Mouse (Mus musculus) forebrain, embryonic 15.5 days (tissue): Measurements from ENCODE around the gene Dhrs1. TPM values are rescaled to one million over a fixed set of nuclear protein-coding genes. Genes with fewer than 3 reads are reported as not detected.
A peak's percentile ranks its signal among the peaks of the same experiment; 100 is the strongest.

Experiments
- ATAC-seq: fragments of 200-750 bp; cut with Nextera tagmentation; replicated peaks from 2 replicates; pipeline ENCODE4 v1.8.0; 2017; ENCODE audit warnings: mild to moderate bottlenecking, moderate TSS enrichment, moderate library complexity
- H3K27ac ChIP-seq: fragments of 300-500 bp; sonication (generic); replicated peaks from 2 replicates; pipeline ENCODE4 v1.5.1; 2015; ENCODE audit warnings: mild to moderate bottlenecking, inconsistent platforms
- H3K27me3 ChIP-seq: fragments of 300-500 bp; sonication (generic); 2 replicates; pipeline ENCODE4 v1.6.1; 2015; ENCODE audit warnings: inconsistent platforms
- H3K36me3 ChIP-seq: fragments of 300-500 bp; sonication (generic); 2 replicates; pipeline ENCODE4 v1.6.1; 2015; ENCODE audit warnings: mild to moderate bottlenecking, inconsistent platforms
- H3K4me1 ChIP-seq: fragments of 300-500 bp; sonication (generic); 2 replicates; pipeline ENCODE4 v1.6.1; 2015; ENCODE audit warnings: inconsistent platforms
- H3K4me2 ChIP-seq: fragments of 300-500 bp; sonication (generic); replicated peaks from 2 replicates; pipeline ENCODE4 v1.6.1; 2015; ENCODE audit warnings: mild to moderate bottlenecking, inconsistent platforms
- H3K4me3 ChIP-seq: fragments of 300-500 bp; sonication (generic); 2 replicates; pipeline ENCODE4 v1.5.1; 2015; ENCODE audit warnings: mild to moderate bottlenecking, inconsistent platforms
- H3K9ac ChIP-seq: fragments of 300-500 bp; sonication (generic); replicated peaks from 2 replicates; pipeline ENCODE4 v1.6.1; 2015; ENCODE audit warnings: mild to moderate bottlenecking, inconsistent platforms
- H3K9me3 ChIP-seq: fragments of 300-500 bp; sonication (generic); 2 replicates; pipeline ENCODE4 v1.6.1; 2016; ENCODE audit warnings: inconsistent platforms
- WGBS: fragments of 180-500 bp; shearing (Covaris S2); methylation state at CpG from one replicate; pipeline ENCODE4 v1.1.7; 2015; ENCODE audit warnings: mixed read lengths; 5-methylcytosine and 5-hydroxymethylcytosine counted together
- polyA plus RNA-seq: library from polyadenylated mRNA; unstranded; fragments of >200 nt; fragmentation: Nextera tagmentation; extraction: Ambion mirVana; gene quantifications from 2 replicates; pipeline ENCODE4 v1.2.1, GENCODE M21; 2015

The Dhrs1 gene
- polyA plus RNA-seq, 1 experiment from 2014 or later = 82.7 TPM

GRCm38 (mm10) chr14:55730116-55730515 lies 15.4 kb downstream of the Dhrs1 start:
- Histone ChIP-seq H3K27ac (peak overlapping the region; percentile 52; the same call in 1 of the 2 replicates), H3K9ac (no peak overlapping the region), H3K27me3 (no peaks in the 10 kb centered on the region), H3K4me3 (no peak overlapping the region), H3K4me2 (no peak overlapping the region), H3K36me3 (no peaks in the 10 kb centered on the region), H3K4me1 (peaks cover 11% of the 10 kb centered on the region), H3K9me3 (no peaks in the 10 kb centered on the region)
- ATAC-seq = peak; percentile 19; the same call in 1 of the 2 replicates
- 63% methylated on average over 7 of the region's 7 CpGs for WGBS

GRCm38 (mm10) chr14:55727889-55728685 lies 17.4 kb downstream of the Dhrs1 start:
- no peak overlapping the region for H3K27ac ChIP-seq
- H3K4me2 ChIP-seq = no peak overlapping the region
- no peak overlapping the region for H3K4me3 ChIP-seq
- no peaks in the 10 kb centered on the region for H3K36me3 ChIP-seq
- no peaks in the 10 kb centered on the region for H3K27me3 ChIP-seq
- no peak for ATAC-seq
- no peak overlapping the region for H3K9ac ChIP-seq
- 73% methylated on average over 8 of the region's 8 CpGs for WGBS
- no peaks in the 10 kb centered on the region for H3K9me3 ChIP-seq
- peaks cover 11% of the 10 kb centered on the region for H3K4me1 ChIP-seq

GRCm38 (mm10) chr14:55726261-55726660 lies 19.2 kb downstream of the Dhrs1 start:
- Histone ChIP-seq H3K4me2 (no peak overlapping the region), H3K4me3 (no peak overlapping the region), H3K9me3 (no peaks in the 10 kb centered on the region), H3K27ac (no peak overlapping the region), H3K9ac (no peak overlapping the region), H3K27me3 (no peaks in the 10 kb centered on the region), H3K4me1 (peaks cover 20% of the 10 kb centered on the region), H3K36me3 (no peaks in the 10 kb centered on the region)
- no peak for ATAC-seq

- H3K4me1 ChIP-seq = peaks cover 13% of the 10 kb centered on the region
- no peak overlapping the region for H3K4me2 ChIP-seq
- H3K9ac ChIP-seq = no peak overlapping the region
- no peak overlapping the region for H3K27ac ChIP-seq
- WGBS = 63% methylated on average over 8 of the region's 8 CpGs
- H3K4me3 ChIP-seq = no peak overlapping the region
- no peak for ATAC-seq
- 0 out of 2 replicates have a peak, but pooled peaks cover 4% of the 10 kb centered on the region for H3K36me3 ChIP-seq
- no peaks in the 10 kb centered on the region for H3K9me3 ChIP-seq
- H3K27me3 ChIP-seq = no peaks in the 10 kb centered on the region
These were observed 21.0 kb downstream of the Dhrs1 start for GRCm38 (mm10) chr14:55724411-55724871.

GRCm38 (mm10) chr14:55723433-55723832 lies 22.1 kb downstream of the Dhrs1 start:
- H3K9ac ChIP-seq = no peak overlapping the region
- no peaks in the 10 kb centered on the region for H3K9me3 ChIP-seq
- H3K4me2 ChIP-seq = no peak overlapping the region
- H3K36me3 ChIP-seq = 0 out of 2 replicates have a peak, but pooled peaks cover 5% of the 10 kb centered on the region
- WGBS = 89% methylated on average over 7 of the region's 7 CpGs
- no peaks in the 10 kb centered on the region for H3K27me3 ChIP-seq
- no peak overlapping the region for H3K27ac ChIP-seq
- H3K4me3 ChIP-seq = no peak overlapping the region
- ATAC-seq = no peak
- peaks cover 13% of the 10 kb centered on the region for H3K4me1 ChIP-seq

- H3K27ac ChIP-seq = peak overlapping the region; percentile 92
- H3K4me1 ChIP-seq = peaks cover 13% of the 10 kb centered on the region
- H3K9ac ChIP-seq = peak overlapping the region; percentile 81
- 47% methylated on average over 8 of the region's 8 CpGs for WGBS
- H3K4me2 ChIP-seq = peak overlapping the region; percentile 53
- no peak for ATAC-seq
- no peaks in the 10 kb centered on the region for H3K27me3 ChIP-seq
- peak overlapping the region; percentile 93 for H3K4me3 ChIP-seq
- no peaks in the 10 kb centered on the region for H3K9me3 ChIP-seq
- peaks cover 10% of the 10 kb centered on the region; the same call in 1 of the 2 replicates for H3K36me3 ChIP-seq
These were observed 23.0 kb downstream of the Dhrs1 start for GRCm38 (mm10) chr14:55722438-55722945.

- whole genome bisulfite sequencing = under 1% methylated on average over 50 of the region's 50 CpGs
- H3K9me3 ChIP-seq = no peaks in the 10 kb centered on the region
These were observed 23.6 kb downstream of the Dhrs1 start, which contains the start of gene Rabggta for GRCm38 (mm10) chr14:55721700-55722437. Rabggta (minus strand) TSS chr14:55722263.

GRCm38 (mm10) chr14:55721076-55721475 lies 24.4 kb downstream of the Dhrs1 start:
- Histone ChIP-seq H3K4me2 (peak overlapping the region; percentile 53), H3K27me3 (no peaks in the 10 kb centered on the region), H3K9ac (peak overlapping the region; percentile 81; the same call in 1 of the 2 replicates), H3K27ac (no peak overlapping the region), H3K4me1 (peaks cover 13% of the 10 kb centered on the region), H3K36me3 (peaks cover 15% of the 10 kb centered on the region; the same call in 1 of the 2 replicates), H3K9me3 (no peaks in the 10 kb centered on the region), H3K4me3 (peak overlapping the region; percentile 93)
- 75% methylated on average over 6 of the region's 6 CpGs for WGBS
- ATAC-seq = no peak

More at GRCm38 (mm10) chr14:55721700-55722437, 23.6 kb downstream of the Dhrs1 start, which contains the start of gene Rabggta:
- H3K27me3 ChIP-seq = no peaks in the 10 kb centered on the region
- peaks cover 13% of the 10 kb centered on the region; the same call in 1 of the 2 replicates for H3K36me3 ChIP-seq
- H3K27ac ChIP-seq = peak within 1 kb of the TSS; percentile 92
- H3K9ac ChIP-seq = peak within 1 kb of the TSS; percentile 81
- peak within 1 kb of the TSS; percentile 93 for H3K4me3 ChIP-seq
- peak within 1 kb of the TSS; percentile 53 for H3K4me2 ChIP-seq
- ATAC-seq = peak; percentile 96
- peaks cover 13% of the 10 kb centered on the region for H3K4me1 ChIP-seq

GRCm38 (mm10) chr14:55720666-55721065 lies 24.8 kb downstream of the Dhrs1 start:
- Histone ChIP-seq H3K36me3 (peaks cover 15% of the 10 kb centered on the region; the same call in 1 of the 2 replicates), H3K9ac (no peak overlapping the region), H3K4me1 (peaks cover 13% of the 10 kb centered on the region), H3K4me2 (no peak overlapping the region), H3K27me3 (no peaks in the 10 kb centered on the region), H3K4me3 (no peak overlapping the region), H3K9me3 (no peaks in the 10 kb centered on the region), H3K27ac (no peak overlapping the region)
- ATAC-seq = no peak
- 94% methylated on average over 12 of the region's 12 CpGs for WGBS

GRCm38 (mm10) chr14:55719737-55720136 lies 25.8 kb downstream of the Dhrs1 start:
- Histone ChIP-seq H3K9me3 (no peaks in the 10 kb centered on the region), H3K4me3 (no peak overlapping the region), H3K36me3 (peaks cover 15% of the 10 kb centered on the region; the same call in 1 of the 2 replicates), H3K27me3 (no peaks in the 10 kb centered on the region), H3K9ac (no peak overlapping the region), H3K4me1 (peaks cover 13% of the 10 kb centered on the region), H3K27ac (no peak overlapping the region), H3K4me2 (no peak overlapping the region)
- no peak for ATAC-seq
- 89% methylated on average over 6 of the region's 6 CpGs for WGBS

GRCm38 (mm10) chr14:55716884-55717283 lies 28.6 kb downstream of the Dhrs1 start:
- H3K4me3 ChIP-seq = no peak overlapping the region
- no peaks in the 10 kb centered on the region for H3K9me3 ChIP-seq
- ATAC-seq = no peak
- H3K27me3 ChIP-seq = 0 out of 2 replicates have a peak, but pooled peaks cover 2% of the 10 kb centered on the region
- H3K36me3 ChIP-seq = peaks cover 15% of the 10 kb centered on the region; the same call in 1 of the 2 replicates
- no peak overlapping the region for H3K27ac ChIP-seq
- H3K4me2 ChIP-seq = no peak overlapping the region
- peaks cover 8% of the 10 kb centered on the region for H3K4me1 ChIP-seq
- WGBS = 89% methylated on average over 8 of the region's 8 CpGs
- H3K9ac ChIP-seq = no peak overlapping the region
